10 mouse cellular contexts compared by ENCODE assay signal in the genomic region with DNA sequence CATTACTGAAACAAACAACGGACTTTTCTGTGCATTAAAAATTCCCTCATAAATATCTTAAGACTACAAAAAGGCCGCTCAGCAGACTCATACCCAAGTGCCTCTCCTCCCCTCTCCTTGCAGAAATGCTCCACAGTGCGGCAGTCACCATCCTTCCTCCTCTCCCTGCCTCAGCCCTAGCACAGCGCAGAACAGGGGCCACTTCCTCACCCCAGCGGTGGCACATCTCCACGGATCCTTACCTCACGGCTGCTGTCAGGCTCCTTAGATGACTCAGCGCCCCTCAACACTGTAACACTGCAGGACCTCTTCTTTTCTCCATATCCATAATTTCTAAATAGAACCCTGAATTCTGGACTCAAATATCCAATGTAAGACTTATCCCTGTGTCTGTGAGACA. TPM values are rescaled to one million over a fixed set of nuclear protein-coding genes. Genes with fewer than 3 reads are reported as not detected.
A peak's percentile ranks its signal among the peaks of the same experiment; 100 is the strongest.
DNase-seq lines count a peak whose midpoint lies in the region; ATAC-seq and TF ChIP-seq lines count a peak whose summit lies in the region.
"Had no signal": no experiment of that assay in that cellular context is flagged by ENCODE, and none has a peak within 500 bp of the region (broad histone marks: within the 10 kb centered on the region; RNA-seq: fewer than 3 reads in every experiment).

No protein-coding gene starts in this region.

- TF ChIP-seq POLR2A in CH12.LX (IDR thresholded peaks at IDR 0.05; ENCODE audit: low read depth, low read length) = no peak

- no peak overlapping the region for H3K4me3 ChIP-seq in hindbrain, embryonic 16.5 days (ENCODE audit: low read length)
- H3K4me3 ChIP-seq in hindbrain, embryonic 10.5 days = no peak overlapping the region
- H3K4me3 ChIP-seq in CH12.LX (replicated peaks in 1 of 3; ENCODE audit: low read depth in 2 of 3, low read length in 2 of 3, poor library complexity in 1 of 3) = no peak overlapping the region
- H3K4me3 ChIP-seq: limb, embryonic 15.5 days; myocyte had no signal

- no peak overlapping the region for H3K9ac ChIP-seq in hindbrain, embryonic 16.5 days (ENCODE audit: low read depth, low read length)
- no peak overlapping the region for H3K9ac ChIP-seq in CH12.LX (ENCODE audit: insufficient read depth, low read depth)
- H3K9ac ChIP-seq: limb, embryonic 15.5 days had no signal

- no peak overlapping the region for H3K4me2 ChIP-seq in hindbrain, embryonic 16.5 days (ENCODE audit: low read length)
- no peak overlapping the region for H3K4me2 ChIP-seq in CH12.LX (ENCODE audit: insufficient read depth, low read depth, poor library complexity, severe bottlenecking)
- H3K4me2 ChIP-seq: limb, embryonic 15.5 days had no signal

- TF ChIP-seq CTCF in CH12.LX (conservative IDR thresholded peaks at IDR 0.05 in 1 of 2, IDR thresholded peaks at IDR 0.05 in 1 of 2; ENCODE audit: low read depth in 2 of 2, low read length in 2 of 2) = peak in 1 of 2 experiments; percentile 34; a peak in 1 of 4 replicates

- in situ Hi-C loops in CH12.LX (cut with MboI; ENCODE audit: low pct_ligation_motif_present, low pct_unique_long_range_greater_than_20kb, low sequenced_read_pairs) = no loop called here

- no peak for DNase-seq in hindbrain, embryonic 10.5 days (ENCODE audit: low spot score)
- peak; percentile 67 for DNase-seq in CH12.LX (ENCODE audit: extremely low read depth)
- peak; percentile 49 for DNase-seq in naive thymus-derived CD4-positive, alpha-beta T cell, adult 2 months (ENCODE audit: low read depth)
- DNase-seq in left cerebral cortex, adult 11 months (ENCODE audit: low spot score) = no peak
- DNase-seq in testis, postnatal 10 days (ENCODE audit: low spot score) = no peak
- DNase-seq in heart, adult 9 months (ENCODE audit: low spot score in 2 of 2) = no peak

- WGBS in hindbrain, embryonic 16.5 days = 61% methylated on average over 8 of the region's 8 CpGs
- WGBS in hindbrain, embryonic 10.5 days = 77% methylated on average over 8 of the region's 8 CpGs

- no peaks in the 10 kb centered on the region for H3K27me3 ChIP-seq in hindbrain, embryonic 16.5 days (replicated peaks; ENCODE audit: control insufficient read depth, insufficient read depth, low read length)
- no peaks in the 10 kb centered on the region for H3K27me3 ChIP-seq in hindbrain, embryonic 10.5 days (ENCODE audit: insufficient read depth, poor library complexity, severe bottlenecking)
- no peaks in the 10 kb centered on the region for H3K27me3 ChIP-seq in CH12.LX (replicated peaks)
- H3K27me3 ChIP-seq: limb, embryonic 15.5 days had no signal

- H3K79me2 ChIP-seq in CH12.LX (replicated peaks; ENCODE audit: control insufficient read depth, extremely low read depth, insufficient read depth, poor library complexity, severe bottlenecking) = peaks cover 15% of the 10 kb centered on the region; the same call in 1 of the 2 replicates

- no peaks in the 10 kb centered on the region for H3K36me3 ChIP-seq in hindbrain, embryonic 16.5 days (ENCODE audit: control insufficient read depth, insufficient read depth, low read length)
- H3K36me3 ChIP-seq in hindbrain, embryonic 10.5 days = peaks cover 21% of the 10 kb centered on the region
- peaks cover 0 to 17% of the 10 kb centered on the region in 2 experiments for H3K36me3 ChIP-seq in CH12.LX (replicated peaks in 1 of 2; ENCODE audit: control insufficient read depth in 1 of 2, insufficient read depth in 1 of 2, low read length in 1 of 2)
- H3K36me3 ChIP-seq: limb, embryonic 15.5 days had no signal

- no peak overlapping the region for H3K27ac ChIP-seq in hindbrain, embryonic 16.5 days (ENCODE audit: low read depth, low read length)
- no peak overlapping the region for H3K27ac ChIP-seq in hindbrain, embryonic 10.5 days
- H3K27ac ChIP-seq in CH12.LX (ENCODE audit: insufficient read depth, low read depth) = no peak overlapping the region
- H3K27ac ChIP-seq: limb, embryonic 15.5 days had no signal

- no peaks in the 10 kb centered on the region for H3K9me3 ChIP-seq in hindbrain, embryonic 16.5 days (ENCODE audit: control insufficient read depth, low read length)
- H3K9me3 ChIP-seq in hindbrain, embryonic 10.5 days = no peaks in the 10 kb centered on the region
- no peaks in the 10 kb centered on the region for H3K9me3 ChIP-seq in CH12.LX (replicated peaks; ENCODE audit: low read length)
- H3K9me3 ChIP-seq: limb, embryonic 15.5 days had no signal

- peak; percentile 32; the same call in 1 of the 2 replicates for TF ChIP-seq EP300 in CH12.LX (IDR thresholded peaks at IDR 0.05; ENCODE audit: low read length)

- 0 out of 2 replicates have a peak, but pooled peaks have one; percentile 34 for ATAC-seq in hindbrain, embryonic 16.5 days
- peak; percentile 61 for ATAC-seq in inflammation-experienced regulatory T-cells, adult 6 months

- H3K4me1 ChIP-seq in hindbrain, embryonic 16.5 days (ENCODE audit: control insufficient read depth, insufficient read depth, low read depth, low read length) = peaks cover 45% of the 10 kb centered on the region
- peaks cover 42% of the 10 kb centered on the region for H3K4me1 ChIP-seq in hindbrain, embryonic 10.5 days (replicated peaks)
- peaks cover 6 to 38% of the 10 kb centered on the region in 2 experiments; a peak in 3 of 4 replicates for H3K4me1 ChIP-seq in CH12.LX (ENCODE audit: control insufficient read depth in 1 of 2, insufficient read depth in 2 of 2)

- dilution Hi-C loops in CH12.LX (cut with MboI; ENCODE audit: extremely low pct_ligation_motif_present, extremely low pct_unique_long_range_greater_than_20kb, low sequenced_read_pairs) = no loop called here

- peak; percentile 27 for TF ChIP-seq RAD21 in CH12.LX (IDR thresholded peaks at IDR 0.05; ENCODE audit: low read depth, low read length)

TF ChIP-seq in CH12.LX, 34 proteins besides CTCF, POLR2A, EP300 and RAD21:
- TF ChIP-seq E2F4 (IDR thresholded peaks at IDR 0.05; ENCODE audit: insufficient replicate concordance, low read depth, low read length) (no peak), SMC3 (IDR thresholded peaks at IDR 0.05; ENCODE audit: low read depth, low read length) (peak; percentile 33; the same call in 1 of the 2 replicates), MAZ (IDR thresholded peaks at IDR 0.05; ENCODE audit: low read depth, low read length) (no peak), RCOR1 (conservative IDR thresholded peaks at IDR 0.05; ENCODE audit: low read depth, low read length) (no peak), HCFC1 (IDR thresholded peaks at IDR 0.05; ENCODE audit: low read depth, low read length) (no peak), USF1 (IDR thresholded peaks at IDR 0.05; ENCODE audit: low read depth, low read length) (no peak), BHLHE40 (IDR thresholded peaks at IDR 0.05; ENCODE audit: low read depth, low read length) (no peak), UBTF (IDR thresholded peaks at IDR 0.05; ENCODE audit: low read depth, low read length) (no peak), MYC (IDR thresholded peaks at IDR 0.05; ENCODE audit: low read depth, low read length) (no peak)
TF ChIP-seq in CH12.LX: peak in this region for 1.

RNA-seq across cellular contexts. Expression of gene Tnpo1, which starts 13.6 kb away (rescaled TPM):
- polyA plus RNA-seq in hindbrain, embryonic 16.5 days (2015; fragmentation: Nextera tagmentation; extraction: Ambion mirVana) = 36.2 and 41.4 TPM in 2 replicates
- 72.9 and 74.6 TPM in 2 replicates for polyA plus RNA-seq in hindbrain, embryonic 10.5 days (2016; fragmentation: Nextera tagmentation; extraction: Ambion mirVana)
- total RNA-seq in CH12.LX (2012; rRNA removed) (93.6 and 111 TPM in 2 replicates), CH12.LX (2014; rRNA removed) (95.9 and 104 TPM in 2 replicates)
- polyA plus RNA-seq in CH12.LX (2012; ENCODE audit: insufficient read length, low read depth) = 90.7 and 105 TPM in 2 replicates
- 10 to 100 TPM; 24.5 to 35.9 (median 35.5) TPM for polyA plus RNA-seq in inflammation-experienced regulatory T-cells, adult 6 months (2017; shearing (Covaris generic))

Comparison
In these comparisons a context has a peak if more than half of its experiments do, and no peak if none do; other contexts are left out.
1. DNase-seq: peak in CH12.LX (single experiment) and naive thymus-derived CD4-positive, alpha-beta T cell, adult 2 months (single experiment); none in hindbrain, embryonic 10.5 days (single experiment), left cerebral cortex, adult 11 months (single experiment), testis, postnatal 10 days (single experiment) and heart, adult 9 months (0 of 2).